Mouse (Mus musculus): Measurements from ENCODE around the gene Apoh. TPM values are rescaled to one million over a fixed set of nuclear protein-coding genes. Genes with fewer than 3 reads are reported as not detected.

Gene Apoh
- polyA plus RNA-seq, 1 experiment from 2014 or later, result 0.14 TPM

GRCm38 (mm10) chr11:108377680-108378362 lies 34.7 kb downstream of the Apoh start:
- Histone ChIP-seq H3K27me3 (replicated peaks; ENCODE audit: control insufficient read depth, insufficient read depth, low read length) (no peaks in the 10 kb centered on the region), H3K27ac (replicated peaks; ENCODE audit: low read depth, low read length) (no peak overlapping the region), H3K36me3 (ENCODE audit: control insufficient read depth, insufficient read depth, low read length) (no peaks in the 10 kb centered on the region), H3K4me1 (ENCODE audit: control insufficient read depth, insufficient read depth, low read length) (no peaks in the 10 kb centered on the region), H3K9me3 (ENCODE audit: control insufficient read depth, low read length) (no peaks in the 10 kb centered on the region), H3K4me2 (ENCODE audit: low read depth, low read length) (peak overlapping the region; percentile 15; the same call in 1 of the 2 replicates), H3K4me3 (ENCODE audit: low read depth, low read length) (no peak overlapping the region), H3K9ac (ENCODE audit: low read depth, low read length) (no peak overlapping the region)
- peak; percentile 86 for ATAC-seq (ENCODE audit: low read depth)
- WGBS, result 34% methylated on average over 19 of the region's 19 CpGs
- DNase-seq (ENCODE audit: low spot score), result peak; percentile 89

DNA sequence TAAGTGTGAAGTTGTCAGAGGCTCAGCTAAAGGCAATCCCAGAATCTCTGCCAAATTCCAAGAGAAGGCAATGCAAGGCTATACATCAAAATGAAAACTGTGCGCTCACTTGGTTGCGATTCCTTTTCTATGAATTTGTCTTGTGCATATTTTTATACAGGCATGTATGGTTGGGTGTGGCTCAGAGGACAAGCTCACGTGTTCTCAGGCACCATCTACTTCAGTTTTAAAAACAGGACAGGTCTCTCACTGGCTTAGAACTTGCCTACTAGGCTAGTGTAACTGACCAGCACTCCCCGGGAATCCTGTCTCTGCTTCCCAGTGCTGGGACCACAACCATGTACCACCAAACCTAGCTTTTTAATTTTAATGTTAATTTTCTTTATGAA lies 35.2 kb downstream of the Apoh start:
- no peaks in the 10 kb centered on the region for H3K36me3 ChIP-seq (ENCODE audit: control insufficient read depth, insufficient read depth, low read length)
- H3K9me3 ChIP-seq (ENCODE audit: control insufficient read depth, low read length), result no peaks in the 10 kb centered on the region
- DNase-seq (ENCODE audit: low spot score), result no peak
- no peaks in the 10 kb centered on the region for H3K27me3 ChIP-seq (replicated peaks; ENCODE audit: control insufficient read depth, insufficient read depth, low read length)
- ATAC-seq (ENCODE audit: low read depth), result no peak
- H3K4me3 ChIP-seq (ENCODE audit: low read depth, low read length), result no peak overlapping the region
- no peak overlapping the region for H3K27ac ChIP-seq (replicated peaks; ENCODE audit: low read depth, low read length)
- no peak overlapping the region for H3K4me2 ChIP-seq (ENCODE audit: low read depth, low read length)
- no peaks in the 10 kb centered on the region for H3K4me1 ChIP-seq (ENCODE audit: control insufficient read depth, insufficient read depth, low read length)
- 79% methylated on average over 4 of the region's 4 CpGs for WGBS
- no peak overlapping the region for H3K9ac ChIP-seq (ENCODE audit: low read depth, low read length)

GRCm38 (mm10) chr11:108382664-108383063 lies 39.5 kb downstream of the Apoh start:
- no peak overlapping the region for H3K9ac ChIP-seq (ENCODE audit: low read depth, low read length)
- no peaks in the 10 kb centered on the region for H3K27me3 ChIP-seq (replicated peaks; ENCODE audit: control insufficient read depth, insufficient read depth, low read length)
- H3K27ac ChIP-seq (replicated peaks; ENCODE audit: low read depth, low read length), result no peak overlapping the region
- no peaks in the 10 kb centered on the region for H3K4me1 ChIP-seq (ENCODE audit: control insufficient read depth, insufficient read depth, low read length)
- H3K4me3 ChIP-seq (ENCODE audit: low read depth, low read length), result no peak overlapping the region
- no peak for DNase-seq (ENCODE audit: low spot score)
- no peak overlapping the region for H3K4me2 ChIP-seq (ENCODE audit: low read depth, low read length)
- WGBS, result 81% methylated on average over 3 of the region's 3 CpGs
- no peaks in the 10 kb centered on the region for H3K9me3 ChIP-seq (ENCODE audit: control insufficient read depth, low read length)
- no peaks in the 10 kb centered on the region for H3K36me3 ChIP-seq (ENCODE audit: control insufficient read depth, insufficient read depth, low read length)
- no peak for ATAC-seq (ENCODE audit: low read depth)

DNA sequence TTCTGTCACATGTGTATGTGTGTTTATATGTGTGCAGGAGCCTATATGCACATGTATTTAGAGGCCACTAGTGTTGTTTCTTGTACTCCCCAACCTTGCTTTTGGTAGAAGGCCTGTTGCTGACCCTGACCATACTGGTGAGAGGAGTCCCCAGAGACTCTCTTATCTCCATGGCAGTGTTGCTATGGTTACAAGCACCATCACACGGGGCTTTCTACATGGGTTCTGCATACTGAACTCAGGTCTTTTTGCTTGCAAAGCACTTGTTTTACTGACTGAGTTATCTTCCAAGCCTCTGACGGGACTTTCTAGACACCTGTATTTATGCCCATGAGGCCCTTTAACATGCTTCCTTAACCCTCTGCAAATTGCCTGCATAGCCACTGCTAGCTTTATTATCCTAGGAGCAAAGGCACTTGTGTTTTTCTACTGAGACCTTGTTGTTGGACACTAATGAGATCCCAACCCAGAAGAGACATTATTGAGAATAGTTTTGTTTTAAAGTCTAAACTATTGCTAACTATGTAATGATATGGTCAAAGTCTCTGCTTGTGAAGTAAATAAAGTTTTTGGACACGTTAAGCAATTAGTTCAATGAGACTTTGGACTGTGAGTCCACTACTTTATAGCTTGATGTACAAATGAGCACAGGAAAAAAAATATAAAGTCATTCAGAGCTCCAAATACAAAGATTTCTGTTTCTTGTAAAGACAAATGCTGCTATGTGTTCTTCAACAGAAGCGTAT lies 41.9 kb downstream of the Apoh start:
- no peaks in the 10 kb centered on the region for H3K9me3 ChIP-seq (ENCODE audit: control insufficient read depth, low read length)
- H3K9ac ChIP-seq (ENCODE audit: low read depth, low read length), result no peak overlapping the region
- no peaks in the 10 kb centered on the region for H3K4me1 ChIP-seq (ENCODE audit: control insufficient read depth, insufficient read depth, low read length)
- WGBS, result 72% methylated on average over 4 of the region's 4 CpGs
- no peak for ATAC-seq (ENCODE audit: low read depth)
- no peak overlapping the region for H3K4me2 ChIP-seq (ENCODE audit: low read depth, low read length)
- no peak for DNase-seq (ENCODE audit: low spot score)
- no peaks in the 10 kb centered on the region for H3K36me3 ChIP-seq (ENCODE audit: control insufficient read depth, insufficient read depth, low read length)
- H3K4me3 ChIP-seq (ENCODE audit: low read depth, low read length), result no peak overlapping the region
- H3K27me3 ChIP-seq (replicated peaks; ENCODE audit: control insufficient read depth, insufficient read depth, low read length), result no peaks in the 10 kb centered on the region
- H3K27ac ChIP-seq (replicated peaks; ENCODE audit: low read depth, low read length), result no peak overlapping the region

GRCm38 (mm10) chr11:108385666-108386024 lies 42.5 kb downstream of the Apoh start:
- Histone ChIP-seq H3K4me3 (ENCODE audit: low read depth, low read length) (no peak overlapping the region), H3K9me3 (ENCODE audit: control insufficient read depth, low read length) (no peaks in the 10 kb centered on the region), H3K36me3 (ENCODE audit: control insufficient read depth, insufficient read depth, low read length) (no peaks in the 10 kb centered on the region), H3K9ac (ENCODE audit: low read depth, low read length) (no peak overlapping the region), H3K4me2 (ENCODE audit: low read depth, low read length) (no peak overlapping the region), H3K4me1 (ENCODE audit: control insufficient read depth, insufficient read depth, low read length) (no peaks in the 10 kb centered on the region), H3K27me3 (replicated peaks; ENCODE audit: control insufficient read depth, insufficient read depth, low read length) (no peaks in the 10 kb centered on the region), H3K27ac (replicated peaks; ENCODE audit: low read depth, low read length) (no peak overlapping the region)
- no peak for ATAC-seq (ENCODE audit: low read depth)
- 89% methylated on average over 1 of the region's 1 CpGs for WGBS
- no peak for DNase-seq (ENCODE audit: low spot score)

- H3K4me3 ChIP-seq (ENCODE audit: low read depth, low read length), result no peak overlapping the region
- H3K27me3 ChIP-seq (replicated peaks; ENCODE audit: control insufficient read depth, insufficient read depth, low read length), result no peaks in the 10 kb centered on the region
- H3K36me3 ChIP-seq (ENCODE audit: control insufficient read depth, insufficient read depth, low read length), result no peaks in the 10 kb centered on the region
- H3K9ac ChIP-seq (ENCODE audit: low read depth, low read length), result no peak overlapping the region
- H3K4me1 ChIP-seq (ENCODE audit: control insufficient read depth, insufficient read depth, low read length), result no peaks in the 10 kb centered on the region
- no peak overlapping the region for H3K27ac ChIP-seq (replicated peaks; ENCODE audit: low read depth, low read length)
- H3K9me3 ChIP-seq (ENCODE audit: control insufficient read depth, low read length), result no peaks in the 10 kb centered on the region
- DNase-seq (ENCODE audit: low spot score) (no peak), ATAC-seq (ENCODE audit: low read depth) (no peak)
- WGBS, result 96% methylated on average over 9 of the region's 9 CpGs
- no peak overlapping the region for H3K4me2 ChIP-seq (ENCODE audit: low read depth, low read length)
Measured at GRCm38 (mm10) chr11:108395061-108395460, 51.9 kb downstream of the Apoh start.

DNA sequence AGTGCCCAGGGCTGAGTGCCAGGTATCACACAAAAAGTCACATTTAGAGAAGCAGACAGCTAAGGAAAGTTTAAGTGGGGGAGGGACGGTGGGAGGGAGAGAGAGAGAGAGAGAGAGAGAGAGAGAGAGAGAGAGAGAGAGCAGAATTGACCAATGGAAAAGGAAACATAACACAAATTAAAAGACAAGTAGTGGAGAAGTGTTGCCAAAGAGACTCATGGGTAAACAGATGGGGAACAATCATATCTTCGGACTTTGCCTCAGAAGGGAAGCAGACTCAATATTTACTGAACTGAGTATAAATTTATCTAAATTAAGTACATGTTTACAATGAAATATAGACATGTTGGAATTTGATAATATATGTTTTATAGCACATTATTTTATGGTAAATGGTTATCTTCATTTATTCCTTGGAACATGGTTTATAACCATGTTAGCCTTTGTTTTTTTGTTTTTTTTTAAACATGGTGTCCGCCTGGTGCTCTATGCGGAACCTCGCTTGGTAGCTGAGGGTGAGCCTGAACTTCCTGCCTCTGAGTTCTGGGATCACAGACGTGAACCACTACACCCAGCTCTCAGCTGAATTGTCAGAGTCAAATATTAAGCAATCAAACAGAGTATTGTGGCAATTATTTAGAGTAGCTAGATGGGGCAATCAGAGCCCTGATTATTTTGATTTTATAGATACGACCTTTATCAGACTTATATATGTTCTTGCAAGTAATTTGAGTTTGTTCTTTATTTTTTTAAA lies 53.1 kb downstream of the Apoh start:
- no peaks in the 10 kb centered on the region for H3K4me1 ChIP-seq (ENCODE audit: control insufficient read depth, insufficient read depth, low read length)
- no peaks in the 10 kb centered on the region for H3K27me3 ChIP-seq (replicated peaks; ENCODE audit: control insufficient read depth, insufficient read depth, low read length)
- no peak overlapping the region for H3K27ac ChIP-seq (replicated peaks; ENCODE audit: low read depth, low read length)
- 84% methylated on average over 7 of the region's 7 CpGs for WGBS
- no peaks in the 10 kb centered on the region for H3K36me3 ChIP-seq (ENCODE audit: control insufficient read depth, insufficient read depth, low read length)
- ATAC-seq (ENCODE audit: low read depth) (no peak), DNase-seq (ENCODE audit: low spot score) (no peak)
- H3K4me3 ChIP-seq (ENCODE audit: low read depth, low read length), result no peak overlapping the region
- H3K9ac ChIP-seq (ENCODE audit: low read depth, low read length), result no peak overlapping the region
- no peak overlapping the region for H3K4me2 ChIP-seq (ENCODE audit: low read depth, low read length)
- H3K9me3 ChIP-seq (ENCODE audit: control insufficient read depth, low read length), result no peaks in the 10 kb centered on the region

GRCm38 (mm10) chr11:108409876-108410644 lies 66.9 kb downstream of the Apoh start:
- H3K9ac ChIP-seq (ENCODE audit: low read depth, low read length), result no peak overlapping the region
- DNase-seq (ENCODE audit: low spot score) (peak; percentile 27), ATAC-seq (ENCODE audit: low read depth) (no peak)
- no peaks in the 10 kb centered on the region for H3K4me1 ChIP-seq (ENCODE audit: control insufficient read depth, insufficient read depth, low read length)
- H3K27me3 ChIP-seq (replicated peaks; ENCODE audit: control insufficient read depth, insufficient read depth, low read length), result no peaks in the 10 kb centered on the region
- no peaks in the 10 kb centered on the region for H3K36me3 ChIP-seq (ENCODE audit: control insufficient read depth, insufficient read depth, low read length)
- H3K9me3 ChIP-seq (ENCODE audit: control insufficient read depth, low read length), result no peaks in the 10 kb centered on the region
- H3K4me2 ChIP-seq (ENCODE audit: low read depth, low read length), result no peak overlapping the region
- H3K4me3 ChIP-seq (ENCODE audit: low read depth, low read length), result no peak overlapping the region
- no peak overlapping the region; the same call in 1 of the 2 replicates for H3K27ac ChIP-seq (replicated peaks; ENCODE audit: low read depth, low read length)
- WGBS, result 49% methylated on average over 7 of the region's 9 CpGs
